Mouse (Mus musculus): ENCODE measurements around the gene Pbsn.

DNA sequence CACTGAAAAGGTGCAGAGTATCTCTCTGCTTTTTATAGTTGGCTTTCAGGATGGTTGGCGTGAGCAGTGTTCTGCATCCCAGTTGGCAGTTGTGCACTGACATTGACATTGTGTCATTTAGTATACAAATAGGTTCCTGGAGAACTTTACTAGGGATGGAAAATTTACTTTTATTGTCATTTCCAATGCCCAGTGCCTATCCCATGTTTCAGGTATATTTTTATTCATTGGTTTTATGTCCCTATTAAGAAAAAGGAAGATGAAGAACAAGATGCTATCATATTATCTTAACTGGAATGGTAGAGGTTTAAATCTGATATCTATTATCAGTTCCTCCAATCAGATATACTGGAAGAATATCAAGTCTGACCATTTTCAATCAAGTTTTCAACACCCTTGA is at the start of gene Pbsn:
- TF ChIP-seq POLR2A (IDR thresholded peaks at IDR 0.05; ENCODE audit: control insufficient read depth, low read depth, low read length) (no peak), CTCF (IDR thresholded peaks at IDR 0.05; ENCODE audit: control insufficient read depth, insufficient read depth, insufficient replicate concordance, low read depth, low read length) (no peak)

Data from testis, adult 2 months (tissue).